Mouse (Mus musculus): ENCODE measurements around the gene 4933417A18Rik. TPM values are rescaled to one million over a fixed set of nuclear protein-coding genes. Genes with fewer than 3 reads are reported as not detected.
"Not testable (repeated sequence)": the region's sequence is repeated elsewhere in the genome, so short reads cannot be mapped to it uniquely, and the experiment has no call there.

Gene 4933417A18Rik
- polyA plus RNA-seq, 1 experiment, result not detected

GRCm38 (mm10) chr13:34934931-34935644 is 10.9 kb downstream of the 4933417A18Rik start:
- WGBS, result 64% methylated on average over 10 of the region's 10 CpGs
- H3K4me1 ChIP-seq (ENCODE audit: control insufficient read depth, insufficient read depth, low read length), result no peaks in the 10 kb centered on the region
- no peak for TF ChIP-seq CTCF (IDR thresholded peaks at IDR 0.05; ENCODE audit: insufficient read depth, low read depth, low read length)
- no peak for TF ChIP-seq POLR2A (IDR thresholded peaks at IDR 0.05; ENCODE audit: insufficient read depth, low read depth, low read length)

DNA sequence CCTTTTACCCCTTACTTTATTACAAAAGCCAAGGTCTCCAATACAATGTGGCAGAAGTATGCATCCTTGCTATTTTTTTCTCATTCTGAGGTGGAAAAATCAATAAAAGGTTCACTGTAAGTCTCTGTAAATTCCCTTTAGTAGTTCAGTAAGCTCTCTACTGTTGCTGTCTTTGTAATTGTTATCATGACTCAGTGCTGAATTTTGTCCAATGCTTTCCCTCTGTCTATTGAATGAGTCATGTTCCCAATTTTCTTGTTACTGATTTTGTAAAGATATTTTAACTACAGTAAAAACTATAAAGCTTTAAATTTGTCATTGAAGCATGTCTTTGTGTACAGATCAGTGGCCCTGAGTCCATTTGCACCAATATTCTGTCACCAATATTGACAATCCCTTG is 18.2 kb downstream of the 4933417A18Rik start:
- TF ChIP-seq CTCF (IDR thresholded peaks at IDR 0.05; ENCODE audit: insufficient read depth, low read depth, low read length) (no peak), POLR2A (IDR thresholded peaks at IDR 0.05; ENCODE audit: insufficient read depth, low read depth, low read length) (no peak)

More at GRCm38 (mm10) chr13:34934931-34935644, 10.9 kb downstream of the 4933417A18Rik start:
- no peak overlapping the region for H3K4me3 ChIP-seq (ENCODE audit: insufficient read depth, low read depth, low read length)
- no peak overlapping the region for H3K27ac ChIP-seq (ENCODE audit: insufficient read depth, low read depth, low read length)

GRCm38 (mm10) chr13:34951437-34951836 is 27.2 kb downstream of the 4933417A18Rik start:
- not testable (repeated sequence) for H3K4me1 ChIP-seq (ENCODE audit: control insufficient read depth, insufficient read depth, low read length); H3K4me3 ChIP-seq (ENCODE audit: insufficient read depth, low read depth, low read length)
- 93% methylated on average over 2 of the region's 2 CpGs for WGBS

More for the DNA sequence above, 18.2 kb downstream of the 4933417A18Rik start:
- Histone ChIP-seq H3K4me1 (ENCODE audit: control insufficient read depth, insufficient read depth, low read length) (no peaks in the 10 kb centered on the region), H3K27ac (ENCODE audit: insufficient read depth, low read depth, low read length) (no peak overlapping the region), H3K4me3 (ENCODE audit: insufficient read depth, low read depth, low read length) (no peak overlapping the region)

GRCm38 (mm10) chr13:34956901-34957300 is 32.7 kb downstream of the 4933417A18Rik start:
- no peaks in the 10 kb centered on the region for H3K4me1 ChIP-seq (ENCODE audit: control insufficient read depth, insufficient read depth, low read length)
- no peak for TF ChIP-seq CTCF (IDR thresholded peaks at IDR 0.05; ENCODE audit: insufficient read depth, low read depth, low read length)
- no peak for TF ChIP-seq POLR2A (IDR thresholded peaks at IDR 0.05; ENCODE audit: insufficient read depth, low read depth, low read length)
- H3K27ac ChIP-seq (ENCODE audit: insufficient read depth, low read depth, low read length), result no peak overlapping the region
- H3K4me3 ChIP-seq (ENCODE audit: insufficient read depth, low read depth, low read length), result no peak overlapping the region
- WGBS, result 89% methylated on average over 4 of the region's 4 CpGs

More at GRCm38 (mm10) chr13:34951437-34951836, 27.2 kb downstream of the 4933417A18Rik start:
- not testable (repeated sequence) for H3K27ac ChIP-seq (ENCODE audit: insufficient read depth, low read depth, low read length)

- not testable (repeated sequence) for H3K4me1 ChIP-seq (ENCODE audit: control insufficient read depth, insufficient read depth, low read length); H3K4me3 ChIP-seq (ENCODE audit: insufficient read depth, low read depth, low read length); H3K27ac ChIP-seq (ENCODE audit: insufficient read depth, low read depth, low read length)
- WGBS, result 70% methylated on average over 3 of the region's 3 CpGs
Measured at GRCm38 (mm10) chr13:34958158-34958557, 33.9 kb downstream of the 4933417A18Rik start.

GRCm38 (mm10) chr13:34960996-34961770 is 37.0 kb downstream of the 4933417A18Rik start:
- 98% methylated on average over 4 of the region's 4 CpGs for WGBS
- TF ChIP-seq POLR2A (IDR thresholded peaks at IDR 0.05; ENCODE audit: insufficient read depth, low read depth, low read length), result no peak
- H3K27ac ChIP-seq (ENCODE audit: insufficient read depth, low read depth, low read length), result no peak overlapping the region
- H3K4me3 ChIP-seq (ENCODE audit: insufficient read depth, low read depth, low read length), result no peak overlapping the region
- H3K4me1 ChIP-seq (ENCODE audit: control insufficient read depth, insufficient read depth, low read length), result peaks cover 9% of the 10 kb centered on the region

- Histone ChIP-seq H3K4me1 (ENCODE audit: control insufficient read depth, insufficient read depth, low read length) (peaks cover 9% of the 10 kb centered on the region), H3K27ac (ENCODE audit: insufficient read depth, low read depth, low read length) (no peak within 1 kb of the TSS), H3K4me3 (ENCODE audit: insufficient read depth, low read depth, low read length) (peak within 1 kb of the TSS; percentile 15)
- TF ChIP-seq POLR2A (IDR thresholded peaks at IDR 0.05; ENCODE audit: insufficient read depth, low read depth, low read length) (no peak), CTCF (IDR thresholded peaks at IDR 0.05; ENCODE audit: insufficient read depth, low read depth, low read length) (no peak)
- 9% methylated on average over 32 of the region's 32 CpGs for WGBS
Measured at GRCm38 (mm10) chr13:34963511-34964397, 39.5 kb downstream of the 4933417A18Rik start, which contains the start of gene Eci3. Gene Eci3, minus strand, starts transcription at chr13:34963810.

DNA sequence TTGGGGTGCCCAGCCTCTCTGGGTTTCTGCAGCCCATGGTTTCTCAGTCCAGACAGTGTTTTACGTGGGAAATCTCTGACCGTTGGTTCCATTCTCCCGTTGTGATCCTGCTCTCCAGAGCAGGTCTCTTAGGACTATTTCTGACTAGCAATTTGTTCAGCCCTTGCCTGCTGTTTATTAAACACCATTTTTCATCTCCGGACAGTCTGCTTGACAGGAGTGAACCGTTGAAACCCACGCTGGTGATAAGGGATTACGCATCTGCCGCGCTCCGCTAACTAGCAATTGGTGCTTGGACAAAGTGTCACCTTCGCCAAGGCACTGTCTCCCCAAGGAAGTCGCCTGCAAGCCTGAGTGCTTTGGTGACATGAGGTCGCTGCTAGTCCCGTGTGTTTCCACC is 40.2 kb downstream of the 4933417A18Rik start:
- no peak for TF ChIP-seq POLR2A (IDR thresholded peaks at IDR 0.05; ENCODE audit: insufficient read depth, low read depth, low read length)
- no peak for TF ChIP-seq CTCF (IDR thresholded peaks at IDR 0.05; ENCODE audit: insufficient read depth, low read depth, low read length)
- Histone ChIP-seq H3K4me1 (ENCODE audit: control insufficient read depth, insufficient read depth, low read length) (peaks cover 9% of the 10 kb centered on the region), H3K27ac (ENCODE audit: insufficient read depth, low read depth, low read length) (no peak overlapping the region), H3K4me3 (ENCODE audit: insufficient read depth, low read depth, low read length) (no peak overlapping the region; the same call in 1 of the 2 replicates)
- WGBS, result 10% methylated on average over 14 of the region's 14 CpGs

DNA sequence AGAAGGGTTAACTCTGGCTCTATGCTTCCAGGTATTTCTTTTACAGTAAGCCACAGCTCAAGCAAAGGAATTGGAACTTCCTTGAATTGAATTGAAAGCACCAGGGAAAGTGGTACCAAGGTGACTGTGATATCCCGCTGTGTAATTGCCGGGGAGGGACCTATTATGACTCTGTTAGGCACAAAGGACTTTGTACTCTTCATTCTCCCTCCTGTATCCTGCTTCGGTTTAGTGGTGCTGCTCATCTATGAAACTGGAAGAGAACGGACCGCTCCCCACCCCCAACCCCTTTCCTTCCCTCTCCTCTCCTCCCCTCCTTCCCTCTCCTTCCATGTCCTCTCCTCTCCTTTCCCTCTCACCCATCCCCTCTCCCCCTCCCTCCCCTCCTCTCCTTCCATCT is 40.7 kb downstream of the 4933417A18Rik start:
- WGBS, result 16% methylated on average over 5 of the region's 5 CpGs
- H3K27ac ChIP-seq (ENCODE audit: insufficient read depth, low read depth, low read length), result no peak overlapping the region
- TF ChIP-seq POLR2A (IDR thresholded peaks at IDR 0.05; ENCODE audit: insufficient read depth, low read depth, low read length), result no peak
- TF ChIP-seq CTCF (IDR thresholded peaks at IDR 0.05; ENCODE audit: insufficient read depth, low read depth, low read length), result no peak
- peaks cover 9% of the 10 kb centered on the region for H3K4me1 ChIP-seq (ENCODE audit: control insufficient read depth, insufficient read depth, low read length)
- no peak overlapping the region for H3K4me3 ChIP-seq (ENCODE audit: insufficient read depth, low read depth, low read length)

- H3K4me1 ChIP-seq (ENCODE audit: control insufficient read depth, insufficient read depth, low read length); H3K27ac ChIP-seq (ENCODE audit: insufficient read depth, low read depth, low read length); H3K4me3 ChIP-seq (ENCODE audit: insufficient read depth, low read depth, low read length): not testable (repeated sequence)
- 77% methylated on average over 9 of the region's 9 CpGs for WGBS
Measured at GRCm38 (mm10) chr13:34965647-34966046, 41.4 kb downstream of the 4933417A18Rik start.

- H3K27ac ChIP-seq (ENCODE audit: insufficient read depth, low read depth, low read length); H3K4me1 ChIP-seq (ENCODE audit: control insufficient read depth, insufficient read depth, low read length); H3K4me3 ChIP-seq (ENCODE audit: insufficient read depth, low read depth, low read length): not testable (repeated sequence)
Measured at GRCm38 (mm10) chr13:34972456-34972855, 48.2 kb downstream of the 4933417A18Rik start.

All from olfactory bulb, adult 2 months (tissue).